Mouse (Mus musculus): ENCODE data around the gene Magi2. TPM values are rescaled to one million over a fixed set of nuclear protein-coding genes. Genes with fewer than 3 reads are reported as not detected.

Magi2 gene
- polyA plus RNA-seq, 1 experiment from 2014 or later, result 4.6 TPM

DNA sequence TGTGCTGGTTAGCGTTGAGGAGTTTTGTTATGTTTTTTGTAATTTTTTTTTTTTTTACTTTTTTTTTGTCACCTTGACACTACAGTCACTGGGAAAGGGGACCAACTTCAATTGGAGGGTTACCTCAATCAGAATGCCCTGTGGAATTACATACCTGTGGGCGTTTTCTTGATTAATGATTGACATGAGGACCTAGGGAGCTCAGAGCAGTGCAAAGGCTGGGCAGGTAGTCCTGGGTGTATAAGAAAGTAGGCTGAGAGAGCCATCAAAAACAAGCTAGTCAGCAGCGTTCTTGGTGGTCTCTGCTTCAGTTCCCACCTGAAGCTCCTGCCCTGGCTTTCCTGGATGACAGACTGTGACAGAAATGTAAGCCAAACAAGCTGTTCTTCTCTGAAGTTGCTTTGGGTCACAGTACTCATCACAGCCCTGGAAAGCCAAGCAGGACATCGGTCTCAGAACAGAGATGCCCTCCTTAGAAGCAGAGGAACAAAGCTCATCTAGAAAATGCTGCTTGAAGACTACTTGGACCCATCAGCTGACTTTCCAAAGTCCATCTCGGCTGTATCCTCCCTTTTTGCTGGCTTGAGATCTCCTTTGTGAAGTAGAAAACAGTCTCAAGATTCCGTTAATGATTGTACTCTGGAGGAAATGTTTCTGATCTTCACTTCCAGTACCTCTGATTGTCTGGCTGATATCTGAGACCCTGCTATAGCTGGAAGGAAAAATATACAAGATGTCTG is 999.8 kb downstream of the Magi2 start:
- Histone ChIP-seq H3K27ac (ENCODE audit: low read depth, low read length) (no peak overlapping the region), H3K4me1 (ENCODE audit: control insufficient read depth, insufficient read depth, low read length) (peaks cover 5% of the 10 kb centered on the region; the same call in 1 of the 2 replicates), H3K27me3 (ENCODE audit: control insufficient read depth, insufficient read depth, low read length) (no peaks in the 10 kb centered on the region), H3K4me3 (ENCODE audit: low read depth, low read length) (no peak overlapping the region), H3K9me3 (ENCODE audit: control insufficient read depth, low read length) (no peaks in the 10 kb centered on the region), H3K4me2 (no peak overlapping the region), H3K9ac (ENCODE audit: low read length) (no peak overlapping the region), H3K36me3 (ENCODE audit: control insufficient read depth, insufficient read depth, low read length) (no peaks in the 10 kb centered on the region)
- 88% methylated on average over 6 of the region's 6 CpGs for WGBS
- DNase-seq (ENCODE audit: low spot score, missing footprints) (no peak), ATAC-seq (ENCODE audit: low FRiP score) (no peak)

- peak overlapping the region; percentile 33; the same call in 1 of the 2 replicates for H3K9ac ChIP-seq (ENCODE audit: low read length)
- H3K4me2 ChIP-seq, result peak overlapping the region; percentile 29
- H3K4me1 ChIP-seq (ENCODE audit: control insufficient read depth, insufficient read depth, low read length), result peaks cover 5% of the 10 kb centered on the region; the same call in 1 of the 2 replicates
- 55% methylated on average over 16 of the region's 16 CpGs for WGBS
- no peak overlapping the region for H3K27ac ChIP-seq (ENCODE audit: low read depth, low read length)
- H3K4me3 ChIP-seq (ENCODE audit: low read depth, low read length), result peak overlapping the region; percentile 15; the same call in 1 of the 2 replicates
- DNase-seq (ENCODE audit: low spot score, missing footprints), result peak; percentile 89
- ATAC-seq (ENCODE audit: low FRiP score), result peak; percentile 51; the same call in 1 of the 2 replicates
- no peaks in the 10 kb centered on the region for H3K27me3 ChIP-seq (ENCODE audit: control insufficient read depth, insufficient read depth, low read length)
- no peaks in the 10 kb centered on the region for H3K9me3 ChIP-seq (ENCODE audit: control insufficient read depth, low read length)
- no peaks in the 10 kb centered on the region for H3K36me3 ChIP-seq (ENCODE audit: control insufficient read depth, insufficient read depth, low read length)
Measured at GRCm38 (mm10) chr5:20227912-20228762, 1001.3 kb downstream of the Magi2 start.

DNA sequence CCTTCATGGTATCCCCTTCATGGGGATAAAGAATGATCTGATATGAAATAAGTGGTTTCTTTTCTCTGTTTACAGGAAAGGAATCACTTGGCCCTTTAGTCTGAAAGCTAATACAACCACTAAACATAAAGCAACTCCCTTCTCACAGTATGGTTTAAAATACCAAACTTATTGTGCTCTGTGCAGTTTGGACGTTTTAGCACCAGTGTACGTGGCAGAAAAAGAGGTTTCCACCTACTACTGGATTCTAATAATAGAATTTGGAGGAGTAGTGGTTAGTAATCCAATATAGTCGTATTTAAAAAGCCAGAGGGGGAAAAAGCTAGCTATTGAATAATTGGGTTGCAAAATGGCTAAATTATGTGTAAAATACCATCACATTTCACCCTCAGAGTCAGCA is 1005.1 kb downstream of the Magi2 start:
- H3K4me2 ChIP-seq, result no peak overlapping the region
- 83% methylated on average over 3 of the region's 3 CpGs for WGBS
- H3K27me3 ChIP-seq (ENCODE audit: control insufficient read depth, insufficient read depth, low read length), result no peaks in the 10 kb centered on the region
- no peaks in the 10 kb centered on the region for H3K9me3 ChIP-seq (ENCODE audit: control insufficient read depth, low read length)
- no peaks in the 10 kb centered on the region for H3K36me3 ChIP-seq (ENCODE audit: control insufficient read depth, insufficient read depth, low read length)
- no peak for ATAC-seq (ENCODE audit: low FRiP score)
- H3K4me3 ChIP-seq (ENCODE audit: low read depth, low read length), result no peak overlapping the region
- H3K9ac ChIP-seq (ENCODE audit: low read length), result no peak overlapping the region
- peaks cover 5% of the 10 kb centered on the region; the same call in 1 of the 2 replicates for H3K4me1 ChIP-seq (ENCODE audit: control insufficient read depth, insufficient read depth, low read length)
- no peak overlapping the region for H3K27ac ChIP-seq (ENCODE audit: low read depth, low read length)
- no peak for DNase-seq (ENCODE audit: low spot score, missing footprints)

DNA sequence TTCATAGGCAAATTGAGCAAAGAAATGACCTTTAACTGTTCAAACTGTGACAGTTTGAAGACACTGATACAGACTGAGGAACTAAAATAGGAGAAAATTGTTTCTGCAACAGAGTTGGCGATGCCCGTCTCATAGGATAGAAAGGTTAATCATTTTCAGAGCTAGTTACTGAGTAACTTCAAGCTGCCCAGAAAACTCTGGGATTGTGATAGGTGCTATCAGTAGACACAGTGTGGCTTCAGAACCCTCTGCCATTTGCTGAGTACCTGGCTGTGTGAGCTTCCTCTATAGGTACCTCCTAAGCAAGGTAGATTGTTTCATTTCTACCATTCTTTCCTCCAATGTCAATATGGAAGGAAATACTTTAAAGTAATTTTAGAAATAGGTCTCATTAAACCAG is 1014.7 kb downstream of the Magi2 start:
- Histone ChIP-seq H3K4me3 (ENCODE audit: low read depth, low read length) (no peak overlapping the region), H3K9me3 (ENCODE audit: control insufficient read depth, low read length) (no peaks in the 10 kb centered on the region), H3K27me3 (ENCODE audit: control insufficient read depth, insufficient read depth, low read length) (no peaks in the 10 kb centered on the region), H3K4me2 (no peak overlapping the region), H3K36me3 (ENCODE audit: control insufficient read depth, insufficient read depth, low read length) (no peaks in the 10 kb centered on the region), H3K27ac (ENCODE audit: low read depth, low read length) (no peak overlapping the region), H3K4me1 (ENCODE audit: control insufficient read depth, insufficient read depth, low read length) (no peaks in the 10 kb centered on the region), H3K9ac (ENCODE audit: low read length) (no peak overlapping the region)
- WGBS, result 87% methylated on average over 2 of the region's 2 CpGs
- DNase-seq (ENCODE audit: low spot score, missing footprints) (no peak), ATAC-seq (ENCODE audit: low FRiP score) (no peak)

DNA sequence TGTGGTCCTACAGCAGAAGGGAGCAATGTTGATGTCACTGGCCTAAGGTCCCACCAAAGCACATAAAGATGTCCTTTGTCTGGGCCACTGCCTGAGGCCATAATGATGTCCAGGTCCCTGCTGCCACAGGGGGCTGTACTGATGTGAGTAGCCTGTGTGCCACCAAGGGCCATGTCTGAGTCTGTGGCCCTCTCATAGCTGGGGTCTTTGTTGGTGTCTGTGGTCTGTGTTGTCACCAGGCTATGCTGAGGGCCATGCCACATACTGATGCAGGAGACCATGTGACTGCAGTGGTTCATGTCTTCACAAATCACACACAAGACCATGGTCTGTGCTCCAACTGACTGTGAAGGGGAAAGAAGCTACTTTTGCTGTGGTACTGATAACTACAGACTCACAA is 1015.7 kb downstream of the Magi2 start:
- Histone ChIP-seq H3K4me1 (ENCODE audit: control insufficient read depth, insufficient read depth, low read length) (no peaks in the 10 kb centered on the region), H3K4me2 (no peak overlapping the region), H3K27ac (ENCODE audit: low read depth, low read length) (no peak overlapping the region), H3K9ac (ENCODE audit: low read length) (no peak overlapping the region), H3K4me3 (ENCODE audit: low read depth, low read length) (no peak overlapping the region), H3K9me3 (ENCODE audit: control insufficient read depth, low read length) (no peaks in the 10 kb centered on the region), H3K27me3 (ENCODE audit: control insufficient read depth, insufficient read depth, low read length) (no peaks in the 10 kb centered on the region), H3K36me3 (ENCODE audit: control insufficient read depth, insufficient read depth, low read length) (no peaks in the 10 kb centered on the region)
- no peak for ATAC-seq (ENCODE audit: low FRiP score)
- DNase-seq (ENCODE audit: low spot score, missing footprints), result no peak

DNA sequence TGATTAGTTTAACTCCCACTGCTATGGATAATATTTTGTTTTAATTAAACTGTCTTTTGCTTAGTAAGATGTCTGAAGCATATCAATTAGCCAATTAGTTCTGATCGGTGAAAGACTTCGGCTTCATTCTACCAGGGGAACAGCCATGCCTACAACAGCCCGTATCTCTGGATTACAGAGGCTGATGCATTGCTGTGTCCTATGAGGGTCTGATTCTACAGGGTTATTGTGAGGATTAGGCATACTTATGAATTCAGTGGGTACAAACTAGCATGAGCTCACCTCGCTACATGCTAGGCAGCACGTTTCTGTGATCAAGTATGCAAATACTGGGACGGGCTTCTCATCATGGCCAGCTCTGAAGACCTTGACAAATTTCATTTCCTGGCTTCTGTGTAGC is 1022.5 kb downstream of the Magi2 start:
- DNase-seq (ENCODE audit: low spot score, missing footprints), result no peak
- ATAC-seq (ENCODE audit: low FRiP score), result no peak
- H3K9ac ChIP-seq (ENCODE audit: low read length), result no peak overlapping the region
- no peaks in the 10 kb centered on the region for H3K27me3 ChIP-seq (ENCODE audit: control insufficient read depth, insufficient read depth, low read length)
- H3K4me2 ChIP-seq, result no peak overlapping the region
- WGBS, result 90% methylated on average over 6 of the region's 6 CpGs
- H3K4me1 ChIP-seq (ENCODE audit: control insufficient read depth, insufficient read depth, low read length), result no peaks in the 10 kb centered on the region
- no peak overlapping the region for H3K4me3 ChIP-seq (ENCODE audit: low read depth, low read length)
- no peaks in the 10 kb centered on the region for H3K9me3 ChIP-seq (ENCODE audit: control insufficient read depth, low read length)
- no peak overlapping the region for H3K27ac ChIP-seq (ENCODE audit: low read depth, low read length)
- no peaks in the 10 kb centered on the region for H3K36me3 ChIP-seq (ENCODE audit: control insufficient read depth, insufficient read depth, low read length)

DNA sequence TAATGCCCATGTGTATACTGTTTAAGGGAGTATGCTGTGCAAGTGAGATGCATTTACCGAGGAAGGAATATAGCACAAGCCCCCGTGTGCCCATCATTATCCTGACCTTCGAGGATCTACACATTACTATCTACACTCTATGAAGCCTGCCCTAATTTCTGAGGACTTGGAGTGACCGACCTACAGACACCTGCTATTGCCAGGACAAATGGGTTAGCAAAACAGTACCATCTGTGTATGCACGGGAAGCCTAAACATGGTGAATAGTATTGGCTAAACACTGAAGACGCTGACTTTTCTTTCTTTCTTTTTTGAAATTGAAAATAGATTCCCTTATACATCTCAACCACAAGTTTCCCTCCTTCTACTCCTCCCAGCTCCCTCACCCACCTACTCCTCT is 1024.7 kb downstream of the Magi2 start:
- Histone ChIP-seq H3K9me3 (ENCODE audit: control insufficient read depth, low read length) (no peaks in the 10 kb centered on the region), H3K27me3 (ENCODE audit: control insufficient read depth, insufficient read depth, low read length) (no peaks in the 10 kb centered on the region), H3K4me2 (no peak overlapping the region), H3K27ac (ENCODE audit: low read depth, low read length) (no peak overlapping the region), H3K36me3 (ENCODE audit: control insufficient read depth, insufficient read depth, low read length) (no peaks in the 10 kb centered on the region), H3K4me3 (ENCODE audit: low read depth, low read length) (no peak overlapping the region), H3K4me1 (ENCODE audit: control insufficient read depth, insufficient read depth, low read length) (no peaks in the 10 kb centered on the region), H3K9ac (ENCODE audit: low read length) (no peak overlapping the region)
- DNase-seq (ENCODE audit: low spot score, missing footprints) (no peak), ATAC-seq (ENCODE audit: low FRiP score) (no peak)
- WGBS, result 92% methylated on average over 6 of the region's 6 CpGs

DNA sequence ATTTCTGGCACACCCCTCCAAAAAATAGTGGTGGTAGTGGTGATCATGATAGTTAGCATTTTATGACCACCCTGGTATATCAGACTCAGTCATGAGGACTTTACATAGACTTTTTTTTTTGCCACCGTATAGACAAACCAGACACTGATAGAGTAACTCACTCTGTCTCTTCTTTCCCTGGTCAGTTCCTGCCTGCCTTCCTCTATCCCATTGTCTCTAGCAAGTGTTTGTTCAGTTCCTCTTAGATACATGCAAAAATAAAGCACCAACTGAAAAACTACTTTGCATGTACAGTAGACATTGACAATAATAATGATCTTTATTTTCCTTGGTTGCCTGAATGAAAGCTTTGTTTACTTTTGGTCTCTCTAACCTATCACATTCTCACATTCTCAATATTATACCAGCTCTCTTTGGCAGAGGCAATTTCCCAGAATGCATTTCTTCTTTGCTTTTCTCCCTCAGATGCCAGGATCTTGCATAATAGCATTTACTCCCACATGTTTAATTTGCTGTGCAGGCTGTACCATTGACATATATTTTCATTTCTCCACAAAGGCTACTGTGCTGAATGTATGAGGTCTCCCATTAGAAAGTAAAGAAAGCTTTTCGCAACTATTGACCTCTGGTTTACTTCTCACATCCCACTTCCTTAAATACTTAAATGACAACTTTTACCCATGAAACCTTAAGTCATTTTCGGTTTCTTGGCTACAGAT is 1029.5 kb downstream of the Magi2 start:
- Histone ChIP-seq H3K36me3 (ENCODE audit: control insufficient read depth, insufficient read depth, low read length) (no peaks in the 10 kb centered on the region), H3K27ac (ENCODE audit: low read depth, low read length) (no peak overlapping the region), H3K27me3 (ENCODE audit: control insufficient read depth, insufficient read depth, low read length) (no peaks in the 10 kb centered on the region), H3K9me3 (ENCODE audit: control insufficient read depth, low read length) (no peaks in the 10 kb centered on the region), H3K4me1 (ENCODE audit: control insufficient read depth, insufficient read depth, low read length) (no peaks in the 10 kb centered on the region), H3K4me3 (ENCODE audit: low read depth, low read length) (no peak overlapping the region), H3K4me2 (no peak overlapping the region), H3K9ac (ENCODE audit: low read length) (no peak overlapping the region)
- no peak for ATAC-seq (ENCODE audit: low FRiP score)
- 86% methylated on average over 3 of the region's 3 CpGs for WGBS
- no peak for DNase-seq (ENCODE audit: low spot score, missing footprints)

DNA sequence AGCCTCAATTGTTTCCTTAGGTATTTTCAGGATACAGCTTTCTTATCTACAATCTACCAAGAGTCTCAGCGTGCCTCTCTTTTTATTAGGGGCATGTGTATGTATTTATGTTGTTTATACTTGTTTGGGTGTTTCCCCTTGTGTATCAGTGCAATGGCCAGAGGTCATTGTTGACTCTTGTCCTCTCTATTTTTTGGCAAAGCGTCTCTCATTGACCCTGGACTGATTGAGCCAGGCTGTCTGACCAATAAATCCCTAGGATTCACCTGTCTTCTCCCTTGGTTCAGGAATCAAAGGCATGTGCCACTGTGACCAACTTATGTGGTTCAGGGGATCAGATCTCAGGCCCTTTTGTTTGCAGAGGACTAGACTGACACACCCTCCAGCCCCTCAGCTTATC is 1030.1 kb downstream of the Magi2 start:
- no peak overlapping the region for H3K4me3 ChIP-seq (ENCODE audit: low read depth, low read length)
- no peaks in the 10 kb centered on the region for H3K9me3 ChIP-seq (ENCODE audit: control insufficient read depth, low read length)
- no peak for DNase-seq (ENCODE audit: low spot score, missing footprints)
- H3K4me1 ChIP-seq (ENCODE audit: control insufficient read depth, insufficient read depth, low read length), result no peaks in the 10 kb centered on the region
- H3K4me2 ChIP-seq, result no peak overlapping the region
- no peak overlapping the region for H3K9ac ChIP-seq (ENCODE audit: low read length)
- ATAC-seq (ENCODE audit: low FRiP score), result no peak
- no peaks in the 10 kb centered on the region for H3K36me3 ChIP-seq (ENCODE audit: control insufficient read depth, insufficient read depth, low read length)
- WGBS, result 55% methylated on average over 2 of the region's 2 CpGs
- H3K27ac ChIP-seq (ENCODE audit: low read depth, low read length), result no peak overlapping the region
- no peaks in the 10 kb centered on the region for H3K27me3 ChIP-seq (ENCODE audit: control insufficient read depth, insufficient read depth, low read length)
